Mouse (Mus musculus) skeletal muscle tissue, postnatal 0 days (tissue): Measurements from ENCODE around the gene 1700010B08Rik. TPM values are rescaled to one million over a fixed set of nuclear protein-coding genes. Genes with fewer than 3 reads are reported as not detected.

Source experiments
- microRNA-seq, 2 experiments: library from miRNA; unstranded; fragments of <30 nt; microRNA quantifications; one replicate each; pipeline ENCODE4; 2016
- polyA plus RNA-seq: library from polyadenylated mRNA; unstranded; fragments of >200 nt; fragmentation: Nextera tagmentation; extraction: Ambion mirVana; gene quantifications from 2 replicates; pipeline ENCODE4 v1.2.1, GENCODE M21; 2015

The 1700010B08Rik gene
- polyA plus RNA-seq = not detected in 2 replicates

GRCm38 (mm10) chr2:173719115-173719514, at the start of gene 1700010B08Rik:
1700010B08Rik (plus strand) TSS chr2:173719415.

GRCm38 (mm10) chr2:173737222-173737989, 18.2 kb downstream of the 1700010B08Rik start, which contains the start of gene Vapb:
Vapb (plus strand) TSS chr2:173737511.

Small RNA genes lying within 50 kb of the gene (microRNA-seq; reads per million reads assigned to microRNA genes)
- 0 reads per million in 2 experiments for gene Mir6340

Other genes with a start within 250 kb of the 1700010B08Rik start
- gene 1700021F07Rik, start 196.8 kb upstream of the 1700010B08Rik start, polyA plus RNA-seq = not detected in 2 replicates
- not detected in 2 replicates for gene Ankrd60, start 141.1 kb upstream of the 1700010B08Rik start, polyA plus RNA-seq
- gene Rab22a, start 59.7 kb upstream of the 1700010B08Rik start, polyA plus RNA-seq = 37.8 and 43.8 TPM in 2 replicates
- gene Vapb, start 18.1 kb downstream of the 1700010B08Rik start, polyA plus RNA-seq = 15.8 and 18.0 TPM in 2 replicates